In the genomic region with DNA sequence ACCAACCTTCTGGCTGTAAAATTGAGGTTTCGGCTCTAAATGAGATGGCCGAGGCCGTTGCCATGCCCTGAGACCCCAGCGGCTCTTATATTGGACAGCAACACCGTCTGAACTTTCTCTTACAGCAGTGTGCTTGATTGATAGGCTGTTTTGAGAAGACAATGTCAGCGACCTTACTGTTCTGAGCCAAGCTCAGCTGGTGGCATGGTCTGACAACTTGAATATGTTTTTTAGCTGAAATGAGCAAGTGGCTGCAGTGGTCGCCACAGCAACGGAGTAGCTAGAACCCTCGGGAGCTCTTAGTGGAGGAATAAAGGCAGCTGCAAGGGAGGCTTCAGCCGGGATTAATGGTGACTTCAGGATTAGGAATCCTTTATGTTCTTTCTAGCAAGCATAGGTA, we compare ENCODE assay signal across 10 mouse cellular contexts.
DNase-seq lines count a peak whose midpoint lies in the region; ATAC-seq lines count a peak whose summit lies in the region.
"Had no signal": no experiment of that assay in that cellular context is flagged by ENCODE, and none has a peak within 500 bp of the region (broad histone marks: within the 10 kb centered on the region; RNA-seq: fewer than 3 reads in every experiment).

No protein-coding gene starts in this region.

- H3K4me1 ChIP-seq in hindbrain, embryonic 12.5 days, result peaks cover 7% of the 10 kb centered on the region
- peaks cover 15% of the 10 kb centered on the region; the same call in 1 of the 2 replicates for H3K4me1 ChIP-seq in midbrain, embryonic 14.5 days (ENCODE audit: control insufficient read depth, insufficient read depth, low read length)
- H3K4me1 ChIP-seq: heart, embryonic 15.5 days; limb, embryonic 13.5 days had no signal

- no peaks in the 10 kb centered on the region for H3K36me3 ChIP-seq in hindbrain, embryonic 12.5 days
- no peaks in the 10 kb centered on the region for H3K36me3 ChIP-seq in midbrain, embryonic 14.5 days (ENCODE audit: control insufficient read depth, insufficient read depth, low read length)
- H3K36me3 ChIP-seq: heart, embryonic 15.5 days; limb, embryonic 13.5 days had no signal

- peak overlapping the region; percentile 38 for H3K4me2 ChIP-seq in hindbrain, embryonic 12.5 days (replicated peaks)
- H3K4me2 ChIP-seq in midbrain, embryonic 14.5 days (ENCODE audit: low read length), result peak overlapping the region; percentile 39
- H3K4me2 ChIP-seq: heart, embryonic 15.5 days; limb, embryonic 13.5 days had no signal

- peak overlapping the region; percentile 55; the same call in 1 of the 2 replicates for H3K27ac ChIP-seq in hindbrain, embryonic 12.5 days
- peak overlapping the region; percentile 50 for H3K27ac ChIP-seq in midbrain, embryonic 14.5 days (replicated peaks; ENCODE audit: low read depth, low read length)
- H3K27ac ChIP-seq: heart, embryonic 15.5 days; limb, embryonic 13.5 days had no signal

- no peaks in the 10 kb centered on the region for H3K9me3 ChIP-seq in hindbrain, embryonic 12.5 days (replicated peaks)
- no peaks in the 10 kb centered on the region for H3K9me3 ChIP-seq in midbrain, embryonic 14.5 days (ENCODE audit: control insufficient read depth, low read length)
- H3K9me3 ChIP-seq: heart, embryonic 15.5 days; limb, embryonic 13.5 days had no signal

- H3K27me3 ChIP-seq in hindbrain, embryonic 12.5 days, result no peaks in the 10 kb centered on the region
- no peaks in the 10 kb centered on the region for H3K27me3 ChIP-seq in midbrain, embryonic 14.5 days (ENCODE audit: control insufficient read depth, insufficient read depth, low read length)
- H3K27me3 ChIP-seq: heart, embryonic 15.5 days; limb, embryonic 13.5 days had no signal

- no peak overlapping the region for H3K4me3 ChIP-seq in hindbrain, embryonic 12.5 days
- no peak overlapping the region for H3K4me3 ChIP-seq in midbrain, embryonic 14.5 days (replicated peaks; ENCODE audit: low read depth, low read length)
- H3K4me3 ChIP-seq: heart, embryonic 15.5 days; limb, embryonic 13.5 days had no signal

- 7% methylated on average over 10 of the region's 10 CpGs for WGBS in hindbrain, embryonic 12.5 days
- WGBS in midbrain, embryonic 14.5 days, result 4% methylated on average over 10 of the region's 10 CpGs

- DNase-seq in kidney, postnatal 10 days, result peak; percentile 17
- DNase-seq in kidney, postnatal 25 days, result no peak
- DNase-seq in embryo, embryonic 11 days, result peak; percentile 72
- peak; percentile 85 for DNase-seq in midbrain, embryonic 14.5 days
- DNase-seq in spleen, postnatal 4 days (ENCODE audit: low spot score in 2 of 2), result no peak
- DNase-seq in gastrocnemius, postnatal 10 days, result no peak
- no peak for DNase-seq in thymus, adult 18-20 months

- peak; percentile 86 for ATAC-seq in hindbrain, embryonic 12.5 days (ENCODE audit: low FRiP score)
- peak; percentile 79 for ATAC-seq in midbrain, embryonic 14.5 days (ENCODE audit: low FRiP score, low TSS enrichment)

- H3K9ac ChIP-seq in hindbrain, embryonic 12.5 days, result no peak overlapping the region
- no peak overlapping the region for H3K9ac ChIP-seq in midbrain, embryonic 14.5 days (replicated peaks; ENCODE audit: low read length)
- H3K9ac ChIP-seq: heart, embryonic 15.5 days; limb, embryonic 13.5 days had no signal

Comparison
In these comparisons a context has a peak if more than half of its experiments do, and no peak if none do; other contexts are left out.
1. DNase-seq: peak in kidney, postnatal 10 days (single experiment), embryo, embryonic 11 days (single experiment) and midbrain, embryonic 14.5 days (single experiment); none in kidney, postnatal 25 days (0 of 2), spleen, postnatal 4 days (0 of 2), gastrocnemius, postnatal 10 days (single experiment) and thymus, adult 18-20 months (0 of 2).